Mouse (Mus musculus): ENCODE data around the gene Agmo.

DNA sequence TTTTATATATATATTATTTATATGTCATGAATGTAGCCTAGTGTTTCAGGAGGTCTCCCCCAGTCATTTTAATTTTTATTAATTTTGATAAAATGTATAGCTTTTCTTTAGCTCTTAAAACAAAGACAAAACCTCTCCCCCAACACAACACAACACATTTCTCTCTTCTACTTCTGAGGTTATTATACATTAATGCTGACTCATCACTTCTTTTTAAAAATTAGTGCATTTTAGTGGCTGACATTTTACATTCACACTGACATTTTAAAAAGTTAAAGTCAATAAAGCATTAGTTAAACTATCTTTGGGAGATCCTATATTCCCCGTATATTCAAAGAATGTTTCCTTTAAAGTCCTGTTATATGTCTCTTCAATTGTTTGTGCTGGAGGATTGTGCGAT lies 235.4 kb downstream of the Agmo start:
- TF ChIP-seq ZC3H11A (IDR thresholded peaks at IDR 0.05; ENCODE audit: borderline replicate concordance, low read depth, low read length) (no peak), ZNF384 (IDR thresholded peaks at IDR 0.05; ENCODE audit: low read depth, low read length) (no peak), CHD2 (IDR thresholded peaks at IDR 0.05; ENCODE audit: low read depth, low read length) (no peak), HCFC1 (IDR thresholded peaks at IDR 0.05; ENCODE audit: borderline replicate concordance, insufficient read depth, low read length) (no peak), MAFK (IDR thresholded peaks at IDR 0.05; ENCODE audit: insufficient read depth, low read depth, low read length) (peak; percentile 92)

Measured in ES-E14 (cell line).